Mouse (Mus musculus) forebrain, embryonic 15.5 days (tissue): ENCODE results near the gene Gm49395. TPM values are rescaled to one million over a fixed set of nuclear protein-coding genes. Genes with fewer than 3 reads are reported as not detected.

Experiments used
- ATAC-seq: fragments of 200-750 bp; cut with Nextera tagmentation; replicated peaks from 2 replicates; pipeline ENCODE4 v1.8.0; 2017; ENCODE audit warnings: mild to moderate bottlenecking, moderate TSS enrichment, moderate library complexity
- H3K27ac ChIP-seq: fragments of 300-500 bp; sonication (generic); replicated peaks from 2 replicates; pipeline ENCODE4 v1.5.1; 2015; ENCODE audit warnings: mild to moderate bottlenecking, inconsistent platforms
- H3K27me3 ChIP-seq: fragments of 300-500 bp; sonication (generic); 2 replicates; pipeline ENCODE4 v1.6.1; 2015; ENCODE audit warnings: inconsistent platforms
- H3K36me3 ChIP-seq: fragments of 300-500 bp; sonication (generic); 2 replicates; pipeline ENCODE4 v1.6.1; 2015; ENCODE audit warnings: mild to moderate bottlenecking, inconsistent platforms
- H3K4me1 ChIP-seq: fragments of 300-500 bp; sonication (generic); 2 replicates; pipeline ENCODE4 v1.6.1; 2015; ENCODE audit warnings: inconsistent platforms
- H3K4me2 ChIP-seq: fragments of 300-500 bp; sonication (generic); replicated peaks from 2 replicates; pipeline ENCODE4 v1.6.1; 2015; ENCODE audit warnings: mild to moderate bottlenecking, inconsistent platforms
- H3K4me3 ChIP-seq: fragments of 300-500 bp; sonication (generic); 2 replicates; pipeline ENCODE4 v1.5.1; 2015; ENCODE audit warnings: mild to moderate bottlenecking, inconsistent platforms
- H3K9ac ChIP-seq: fragments of 300-500 bp; sonication (generic); replicated peaks from 2 replicates; pipeline ENCODE4 v1.6.1; 2015; ENCODE audit warnings: mild to moderate bottlenecking, inconsistent platforms
- H3K9me3 ChIP-seq: fragments of 300-500 bp; sonication (generic); 2 replicates; pipeline ENCODE4 v1.6.1; 2016; ENCODE audit warnings: inconsistent platforms
- WGBS: fragments of 180-500 bp; shearing (Covaris S2); methylation state at CpG from one replicate; pipeline ENCODE4 v1.1.7; 2015; ENCODE audit warnings: mixed read lengths; 5-methylcytosine and 5-hydroxymethylcytosine counted together
- polyA plus RNA-seq: library from polyadenylated mRNA; unstranded; fragments of >200 nt; fragmentation: Nextera tagmentation; extraction: Ambion mirVana; gene quantifications from 2 replicates; pipeline ENCODE4 v1.2.1, GENCODE M21; 2015

Gm49395 gene
- polyA plus RNA-seq, result 2.0 and 2.6 TPM in 2 replicates

GRCm38 (mm10) chr13:115101355-115102191 lies at the start of gene Gm49395, which contains the start of gene Itga1:
Gene Gm49395, minus strand, starts transcription at chr13:115101921.
Gene Itga1, minus strand, starts transcription at chr13:115101964.
- H3K9me3 ChIP-seq, result no peaks in the 10 kb centered on the region
- peak within 1 kb of the TSS; percentile 25 for H3K9ac ChIP-seq
- H3K36me3 ChIP-seq, result no peaks in the 10 kb centered on the region
- peak within 1 kb of the TSS; percentile 43 for H3K4me3 ChIP-seq
- peak within 1 kb of the TSS; percentile 27; the same call in 1 of the 2 replicates for H3K27ac ChIP-seq
- under 1% methylated on average over 39 of the region's 39 CpGs for WGBS
- H3K4me1 ChIP-seq, result peaks cover 15% of the 10 kb centered on the region
- H3K27me3 ChIP-seq, result no peaks in the 10 kb centered on the region
- ATAC-seq, result peak; percentile 85
- peak within 1 kb of the TSS; percentile 71 for H3K4me2 ChIP-seq

GRCm38 (mm10) chr13:115150602-115151001 lies 48.9 kb upstream of the Gm49395 start:
- no peak overlapping the region for H3K4me2 ChIP-seq
- no peak overlapping the region for H3K9ac ChIP-seq
- WGBS, result 100% methylated on average over 1 of the region's 1 CpGs
- no peaks in the 10 kb centered on the region for H3K9me3 ChIP-seq
- H3K36me3 ChIP-seq, result no peaks in the 10 kb centered on the region
- no peaks in the 10 kb centered on the region for H3K27me3 ChIP-seq
- H3K4me1 ChIP-seq, result no peaks in the 10 kb centered on the region
- no peak overlapping the region for H3K4me3 ChIP-seq
- H3K27ac ChIP-seq, result no peak overlapping the region
- no peak for ATAC-seq

DNA sequence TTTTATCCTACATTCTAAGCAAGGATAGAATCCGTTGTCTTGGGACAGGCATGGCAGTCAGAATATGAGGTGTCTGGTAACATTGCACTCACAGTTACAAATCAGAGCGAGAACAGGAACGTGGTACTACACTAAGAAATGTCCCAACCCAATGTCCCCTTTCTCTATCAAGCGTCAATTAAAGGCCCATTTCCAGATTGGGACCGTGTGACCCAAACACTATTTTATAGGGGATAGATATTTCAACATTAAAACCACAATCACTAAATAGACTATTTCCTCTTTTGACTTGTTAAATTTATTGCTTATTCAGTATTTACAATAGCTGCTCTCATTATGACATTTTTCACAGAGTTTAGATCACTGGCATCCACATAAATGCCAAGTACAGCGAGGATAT lies 48.1 kb upstream of the Gm49395 start:
- H3K4me3 ChIP-seq, result no peak overlapping the region
- ATAC-seq, result no peak
- H3K27me3 ChIP-seq, result no peaks in the 10 kb centered on the region
- H3K4me2 ChIP-seq, result no peak overlapping the region
- H3K9ac ChIP-seq, result no peak overlapping the region
- WGBS, result 93% methylated on average over 6 of the region's 6 CpGs
- H3K27ac ChIP-seq, result no peak overlapping the region
- no peaks in the 10 kb centered on the region for H3K9me3 ChIP-seq
- H3K4me1 ChIP-seq, result no peaks in the 10 kb centered on the region
- no peaks in the 10 kb centered on the region for H3K36me3 ChIP-seq

DNA sequence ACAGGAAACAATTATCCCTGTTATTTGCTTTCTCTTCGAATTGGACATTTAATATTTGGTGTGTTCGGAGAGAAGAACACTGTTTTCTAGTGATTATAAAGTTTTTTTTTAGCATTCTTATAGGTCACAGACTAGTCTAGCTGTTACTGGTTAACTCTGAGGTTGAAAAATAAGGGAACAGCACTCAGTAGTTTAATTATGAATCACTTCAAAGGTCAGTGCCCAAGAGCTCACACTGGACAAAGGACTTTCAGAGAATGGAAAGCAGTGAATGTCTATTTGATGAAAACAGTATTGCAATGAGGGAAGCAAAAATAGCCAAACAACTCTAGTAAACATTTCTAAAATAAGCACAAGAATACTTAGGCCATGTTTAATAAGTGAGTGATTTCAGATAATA lies 41.9 kb upstream of the Gm49395 start:
- Histone ChIP-seq H3K9ac (no peak overlapping the region), H3K4me1 (no peaks in the 10 kb centered on the region), H3K4me2 (no peak overlapping the region), H3K36me3 (no peaks in the 10 kb centered on the region), H3K4me3 (no peak overlapping the region), H3K9me3 (no peaks in the 10 kb centered on the region), H3K27ac (no peak overlapping the region), H3K27me3 (no peaks in the 10 kb centered on the region)
- 88% methylated on average over 2 of the region's 2 CpGs for WGBS
- no peak for ATAC-seq

DNA sequence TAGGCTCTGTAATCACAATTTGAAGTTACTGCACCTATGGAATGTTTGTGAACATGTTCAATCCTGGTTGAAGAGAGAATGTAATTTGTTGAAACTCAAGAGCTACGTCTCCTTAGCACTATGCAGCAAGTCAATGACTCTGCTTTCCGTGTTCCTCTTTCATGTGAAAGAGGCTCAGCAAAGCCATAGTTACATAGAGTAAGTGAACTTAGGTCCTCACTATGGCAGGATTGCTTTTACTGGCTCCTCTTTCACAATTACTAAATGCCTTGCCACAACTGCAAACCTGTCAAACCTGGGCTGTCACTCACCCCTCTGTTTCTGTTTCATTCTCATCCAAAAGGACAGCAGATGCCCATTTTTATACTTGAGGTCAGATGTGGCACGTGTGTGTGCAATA lies 40.3 kb upstream of the Gm49395 start:
- Histone ChIP-seq H3K4me2 (no peak overlapping the region), H3K4me1 (no peaks in the 10 kb centered on the region), H3K27ac (no peak overlapping the region), H3K27me3 (no peaks in the 10 kb centered on the region), H3K9ac (no peak overlapping the region), H3K36me3 (no peaks in the 10 kb centered on the region), H3K4me3 (no peak overlapping the region), H3K9me3 (no peaks in the 10 kb centered on the region)
- WGBS, result 91% methylated on average over 3 of the region's 3 CpGs
- no peak for ATAC-seq

DNA sequence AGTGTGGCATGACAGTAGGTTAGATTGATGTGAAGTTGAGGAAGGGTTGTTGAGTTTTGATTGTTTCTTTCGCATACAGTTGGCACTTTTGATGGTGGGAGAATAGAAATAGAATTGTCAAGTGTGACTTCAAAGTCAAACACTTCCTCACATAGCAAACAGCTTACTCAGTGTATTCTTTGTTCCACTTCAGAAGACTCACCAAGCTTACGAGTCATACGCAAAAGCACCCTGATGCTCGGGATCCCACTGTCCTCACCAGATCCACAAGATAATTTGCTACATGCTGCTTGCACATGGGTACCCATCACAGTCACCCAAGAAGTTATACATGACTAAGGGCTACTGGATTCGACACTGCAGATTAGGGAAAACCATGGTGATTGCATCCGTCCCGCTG lies 36.8 kb upstream of the Gm49395 start:
- no peaks in the 10 kb centered on the region for H3K27me3 ChIP-seq
- no peak overlapping the region for H3K27ac ChIP-seq
- WGBS, result 95% methylated on average over 7 of the region's 7 CpGs
- no peak overlapping the region for H3K4me2 ChIP-seq
- no peaks in the 10 kb centered on the region for H3K9me3 ChIP-seq
- ATAC-seq, result no peak
- H3K9ac ChIP-seq, result no peak overlapping the region
- H3K4me1 ChIP-seq, result no peaks in the 10 kb centered on the region
- no peaks in the 10 kb centered on the region for H3K36me3 ChIP-seq
- no peak overlapping the region for H3K4me3 ChIP-seq

DNA sequence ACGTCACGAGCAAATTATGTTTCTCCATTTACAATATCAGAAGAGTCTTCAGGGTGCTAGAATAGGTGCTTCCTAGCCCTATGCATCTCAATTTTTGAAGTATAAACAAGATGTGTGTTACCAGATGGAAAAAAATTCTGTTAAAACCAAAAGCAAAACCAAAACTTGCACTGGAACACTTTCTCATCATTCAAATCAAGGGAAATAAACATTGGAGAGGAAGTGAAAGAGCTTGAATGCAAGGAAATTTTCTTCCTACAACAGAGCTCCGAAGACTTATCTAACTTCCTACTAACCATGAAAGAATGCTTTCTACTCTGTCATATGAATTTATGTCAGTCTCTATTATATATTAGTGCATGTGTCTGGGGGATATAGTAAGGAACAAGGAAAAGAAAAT lies 35.0 kb upstream of the Gm49395 start:
- H3K9ac ChIP-seq, result no peak overlapping the region
- no peak for ATAC-seq
- H3K27me3 ChIP-seq, result no peaks in the 10 kb centered on the region
- no peak overlapping the region for H3K4me3 ChIP-seq
- H3K4me2 ChIP-seq, result no peak overlapping the region
- H3K27ac ChIP-seq, result no peak overlapping the region
- no peaks in the 10 kb centered on the region for H3K36me3 ChIP-seq
- WGBS, result 93% methylated on average over 3 of the region's 3 CpGs
- no peaks in the 10 kb centered on the region for H3K4me1 ChIP-seq
- H3K9me3 ChIP-seq, result no peaks in the 10 kb centered on the region

GRCm38 (mm10) chr13:115132435-115132834 lies 30.7 kb upstream of the Gm49395 start:
- H3K27ac ChIP-seq, result no peak overlapping the region
- no peak overlapping the region for H3K9ac ChIP-seq
- H3K4me2 ChIP-seq, result no peak overlapping the region
- ATAC-seq, result no peak
- no peaks in the 10 kb centered on the region for H3K4me1 ChIP-seq
- H3K36me3 ChIP-seq, result no peaks in the 10 kb centered on the region
- no peak overlapping the region for H3K4me3 ChIP-seq
- 41% methylated on average over 5 of the region's 5 CpGs for WGBS
- no peaks in the 10 kb centered on the region for H3K27me3 ChIP-seq
- H3K9me3 ChIP-seq, result no peaks in the 10 kb centered on the region

DNA sequence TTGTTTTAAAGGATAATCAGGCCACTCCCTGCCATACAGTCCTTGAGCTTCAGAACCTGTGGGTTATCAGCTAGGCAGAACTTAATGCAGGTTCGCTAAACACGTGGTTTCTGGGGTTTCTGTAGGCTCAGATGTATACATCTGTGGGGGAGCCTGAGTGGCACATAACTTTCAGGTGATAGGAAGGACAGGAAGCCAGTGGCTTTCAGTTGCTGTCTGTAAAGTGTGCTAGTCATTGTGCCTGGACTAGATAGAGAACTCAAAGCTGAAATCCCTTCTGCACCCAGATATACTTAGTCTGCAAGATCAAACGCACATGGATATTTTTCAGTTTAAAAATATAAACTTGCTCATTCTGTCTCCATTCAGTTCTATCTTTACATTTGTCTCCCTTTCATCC lies 29.7 kb upstream of the Gm49395 start:
- Histone ChIP-seq H3K27ac (no peak overlapping the region), H3K9me3 (no peaks in the 10 kb centered on the region), H3K4me3 (no peak overlapping the region), H3K36me3 (no peaks in the 10 kb centered on the region), H3K4me1 (no peaks in the 10 kb centered on the region), H3K9ac (no peak overlapping the region), H3K4me2 (no peak overlapping the region), H3K27me3 (no peaks in the 10 kb centered on the region)
- ATAC-seq, result no peak
- 80% methylated on average over 3 of the region's 3 CpGs for WGBS

GRCm38 (mm10) chr13:115130035-115130434 lies 28.3 kb upstream of the Gm49395 start:
- H3K4me2 ChIP-seq, result no peak overlapping the region
- no peaks in the 10 kb centered on the region for H3K36me3 ChIP-seq
- whole genome bisulfite sequencing, result 93% methylated on average over 2 of the region's 2 CpGs
- ATAC-seq, result no peak
- no peaks in the 10 kb centered on the region for H3K27me3 ChIP-seq
- no peak overlapping the region for H3K4me3 ChIP-seq
- no peaks in the 10 kb centered on the region for H3K9me3 ChIP-seq
- H3K27ac ChIP-seq, result no peak overlapping the region
- no peak overlapping the region for H3K9ac ChIP-seq
- H3K4me1 ChIP-seq, result no peaks in the 10 kb centered on the region

DNA sequence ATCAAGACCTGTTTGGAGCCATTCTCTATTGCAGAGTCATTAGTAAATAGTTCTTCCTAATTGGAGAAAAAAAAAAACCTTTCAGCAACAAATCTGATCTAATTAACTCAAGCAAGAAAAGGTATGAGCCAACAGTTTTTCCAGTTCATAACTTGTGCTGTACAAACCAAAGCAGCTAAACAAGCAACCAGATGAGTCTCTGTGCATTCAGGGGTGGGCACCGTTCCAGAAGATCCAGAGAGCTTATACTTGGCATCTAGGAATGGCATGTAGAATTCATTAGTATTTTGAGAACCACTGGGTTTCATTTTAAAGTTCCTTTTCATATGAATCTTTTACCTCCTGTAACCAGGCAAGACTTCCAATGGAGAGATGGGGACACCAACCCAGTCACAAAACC lies 26.1 kb upstream of the Gm49395 start:
- WGBS, result 63% methylated on average over 1 of the region's 1 CpGs

DNA sequence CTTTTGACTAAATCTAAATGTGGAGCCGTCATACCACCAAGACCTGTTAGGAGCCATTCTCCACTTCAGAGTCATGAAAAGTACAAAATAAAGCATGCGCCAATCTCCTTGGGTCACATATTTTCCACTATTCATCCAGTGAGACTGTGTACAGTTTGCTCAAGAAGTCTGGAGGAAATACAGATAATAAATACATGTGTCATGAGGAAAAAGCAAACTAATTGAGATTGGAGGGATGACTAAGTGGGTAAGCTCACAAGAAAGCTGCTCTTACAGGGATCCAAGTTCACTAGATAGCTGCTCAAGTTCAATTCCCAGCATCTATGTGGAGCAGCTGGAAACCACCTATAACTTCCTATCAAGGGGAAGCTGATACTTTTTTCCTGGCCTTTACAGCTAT lies 24.8 kb upstream of the Gm49395 start:
- H3K9me3 ChIP-seq, result no peaks in the 10 kb centered on the region
- H3K4me3 ChIP-seq, result no peak overlapping the region
- H3K27ac ChIP-seq, result no peak overlapping the region
- no peaks in the 10 kb centered on the region for H3K27me3 ChIP-seq
- no peak overlapping the region for H3K4me2 ChIP-seq
- ATAC-seq, result no peak
- 89% methylated on average over 2 of the region's 2 CpGs for WGBS
- H3K4me1 ChIP-seq, result no peaks in the 10 kb centered on the region
- H3K36me3 ChIP-seq, result no peaks in the 10 kb centered on the region
- H3K9ac ChIP-seq, result no peak overlapping the region

More for the DNA sequence above, 26.1 kb upstream of the Gm49395 start:
- no peaks in the 10 kb centered on the region for H3K27me3 ChIP-seq
- H3K9me3 ChIP-seq, result no peaks in the 10 kb centered on the region
- no peak overlapping the region for H3K27ac ChIP-seq
- no peak for ATAC-seq
- H3K4me1 ChIP-seq, result no peaks in the 10 kb centered on the region
- no peak overlapping the region for H3K9ac ChIP-seq
- H3K4me2 ChIP-seq, result no peak overlapping the region
- no peaks in the 10 kb centered on the region for H3K36me3 ChIP-seq
- no peak overlapping the region for H3K4me3 ChIP-seq

- WGBS, result 83% methylated on average over 4 of the region's 4 CpGs
- Histone ChIP-seq H3K9ac (no peak overlapping the region), H3K4me1 (no peaks in the 10 kb centered on the region), H3K9me3 (no peaks in the 10 kb centered on the region), H3K4me3 (no peak overlapping the region), H3K27me3 (no peaks in the 10 kb centered on the region), H3K36me3 (no peaks in the 10 kb centered on the region), H3K27ac (no peak overlapping the region), H3K4me2 (no peak overlapping the region)
- ATAC-seq, result no peak
These were observed 23.4 kb upstream of the Gm49395 start for GRCm38 (mm10) chr13:115125130-115125529.
